Mouse (Mus musculus) left cerebral cortex, postnatal 25 days (tissue): ENCODE data around the gene Mbd4. TPM values are rescaled to one million over a fixed set of nuclear protein-coding genes. Genes with fewer than 3 reads are reported as not detected.
"Not testable (repeated sequence)": the region's sequence is repeated elsewhere in the genome, so short reads cannot be mapped to it uniquely, and the experiment has no call there.

Source experiments
- DNase-seq, 2 experiments: peaks; one replicate each; pipeline ENCODE4 v3.0.0; 2022; ENCODE audit warnings: low spot score in 2 of 2, mixed read lengths in 1 of 2
- intact Hi-C: fragments of 180-260 bp; cut with DNase I; formaldehyde crosslinking; loops from one replicate; pipeline ENCODE4 v1.15.1; 2025
- total RNA-seq, 2 experiments: library from RNA; stranded (reverse); gene quantifications; 2 replicates each; pipeline ENCODE4 v1.2.3; 2021

Gene Mbd4
- total RNA-seq, 2 experiments from 2014 or later = 8.1 to 9.1 TPM

DNA sequence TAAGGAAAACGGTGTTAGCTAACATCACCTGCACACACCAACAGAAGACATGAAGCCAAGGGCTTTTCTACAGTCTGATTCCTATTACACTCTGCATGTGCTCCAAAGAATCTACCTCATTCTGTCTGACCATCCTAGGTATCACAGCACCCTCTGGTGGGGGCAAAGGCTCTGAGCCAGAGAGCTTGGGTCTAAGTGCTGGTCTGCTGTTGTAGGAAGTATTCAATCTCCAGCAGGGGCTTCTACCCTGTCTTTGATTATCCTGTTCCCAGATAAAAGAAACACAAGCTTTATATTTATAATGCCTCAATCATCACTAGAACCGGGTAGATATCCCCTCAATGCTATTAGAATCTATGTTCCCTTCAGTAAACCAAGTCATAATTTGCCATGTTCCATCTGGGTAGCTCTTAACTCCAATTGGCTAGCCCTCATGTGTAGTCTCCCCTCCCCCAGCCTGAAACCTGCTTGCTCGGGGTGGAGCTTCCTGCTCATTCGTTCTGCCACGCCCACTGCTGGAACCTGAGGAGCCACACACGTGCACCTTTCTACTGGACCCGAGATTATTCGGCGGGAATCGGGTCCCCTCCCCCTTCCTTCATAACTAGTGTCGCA lies 29.2 kb downstream of the Mbd4 start:
- DNase-seq, intact Hi-C loops: not testable (repeated sequence)

- intact Hi-C loops = no loop called here
- DNase-seq = no peak
Measured at GRCm38 (mm10) chr6:115821216-115821993, 31.8 kb downstream of the Mbd4 start.

DNA sequence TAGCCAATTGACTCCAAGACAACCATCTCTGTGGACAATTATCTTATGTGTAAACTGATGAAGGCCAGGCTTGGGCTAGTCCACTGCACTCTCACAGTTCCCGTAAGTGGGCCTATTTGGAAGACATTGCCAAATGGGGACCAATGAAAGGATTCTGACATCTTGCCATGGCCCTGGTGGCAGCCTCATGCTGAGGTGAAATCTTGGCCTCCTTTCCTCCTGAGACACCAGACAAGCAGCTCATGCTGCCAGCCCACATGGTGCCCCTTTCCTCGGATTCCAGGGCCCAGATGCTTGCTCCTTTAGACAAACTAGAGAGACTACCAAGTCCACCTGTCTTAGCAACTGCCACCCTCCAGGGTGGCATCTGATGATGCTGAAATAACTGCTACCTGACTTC lies 35.0 kb downstream of the Mbd4 start:
- intact Hi-C loops = no loop called here
- no peak for DNase-seq

DNA sequence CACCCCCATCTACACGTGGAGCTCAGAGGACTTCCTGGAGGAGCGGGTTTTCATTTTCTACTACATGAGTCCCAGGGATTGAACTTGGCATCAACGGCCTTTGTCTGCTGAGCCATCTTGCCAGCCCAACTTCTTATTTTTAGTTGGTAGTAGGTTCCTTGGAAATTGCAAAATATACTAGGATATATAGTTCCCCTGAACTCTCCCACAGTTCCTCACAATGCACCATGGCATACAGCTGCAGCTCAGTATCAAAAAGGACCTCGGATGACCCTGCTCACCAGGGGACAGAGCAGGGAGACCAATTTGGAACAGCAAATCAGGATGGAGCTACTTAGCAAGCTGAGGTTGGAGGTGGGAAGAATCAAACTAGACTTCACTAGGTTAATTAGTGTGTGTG lies 38.1 kb downstream of the Mbd4 start:
- intact Hi-C loops = no loop called here
- no peak for DNase-seq

- peak; percentile 43 to 63 for DNase-seq
- intact Hi-C loops = no loop called here
Measured at GRCm38 (mm10) chr6:115814104-115814503, 39.1 kb downstream of the Mbd4 start.

DNA sequence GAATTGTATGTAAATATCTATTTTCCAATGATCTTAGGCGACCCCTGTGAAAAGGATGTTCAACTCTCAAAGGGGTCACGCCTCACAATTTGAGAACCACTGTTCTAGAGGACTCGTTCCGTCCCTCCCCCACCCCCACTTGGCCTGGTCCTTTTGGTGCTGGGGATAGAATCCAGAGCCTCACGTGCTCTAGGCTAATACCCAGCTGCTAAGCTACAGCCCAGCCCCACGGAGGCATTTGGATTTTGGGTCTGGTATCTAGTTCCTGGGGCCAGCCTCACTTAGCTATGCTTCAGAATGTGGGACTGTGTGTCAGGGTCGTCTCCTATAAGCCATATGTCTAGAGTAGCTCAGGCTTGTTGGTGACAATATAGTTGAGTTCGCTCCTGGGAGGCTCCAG lies 41.6 kb downstream of the Mbd4 start:
- intact Hi-C loops = no loop called here
- no peak for DNase-seq

DNA sequence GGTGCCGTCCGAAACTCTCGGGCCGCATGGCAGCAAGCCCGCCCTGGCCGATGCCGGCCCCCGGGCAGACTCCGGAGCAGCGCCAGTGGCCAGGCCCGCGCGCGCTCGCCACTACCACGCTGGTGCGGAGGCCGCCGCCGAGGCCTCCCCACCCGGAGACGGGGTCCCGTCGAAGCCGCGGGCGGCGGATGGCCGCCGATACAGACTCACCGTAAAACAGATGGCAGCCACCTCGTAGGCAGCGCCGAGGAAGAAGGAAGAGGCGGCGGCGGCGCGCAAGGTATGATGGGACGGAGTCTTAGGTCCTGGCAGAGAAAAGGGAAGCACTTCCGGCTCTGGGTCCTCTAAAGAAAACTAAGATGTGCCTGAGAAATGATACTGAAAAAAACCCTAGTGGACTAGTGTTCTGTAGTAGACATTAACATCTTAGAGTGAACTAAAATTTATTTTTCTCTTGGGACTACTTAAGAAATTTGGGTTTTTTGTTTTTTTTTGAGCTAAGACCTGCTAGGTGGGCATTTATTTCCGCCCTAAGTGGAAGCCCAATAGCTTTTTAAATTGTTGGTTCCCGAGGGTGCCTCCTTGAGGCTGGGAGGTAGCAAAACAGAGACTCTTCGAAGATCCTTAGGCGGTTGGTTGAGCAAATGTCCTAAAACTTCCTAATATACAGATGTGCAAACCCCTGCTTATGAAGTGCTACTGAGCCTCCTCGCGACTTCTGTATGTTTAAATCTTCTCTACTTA lies 44.5 kb downstream of the Mbd4 start, which contains the start of gene Rpl32:
Gene Rpl32, minus strand, starts transcription at position 260 of the 744 bp plus-strand sequence.
- intact Hi-C loops = loop anchor here (1.0 to 5.0 kb wide), 2 partner anchors 132 to 196 kb away; partner anchors contain the start of gene Raf1
- DNase-seq = peak; percentile 91

DNA sequence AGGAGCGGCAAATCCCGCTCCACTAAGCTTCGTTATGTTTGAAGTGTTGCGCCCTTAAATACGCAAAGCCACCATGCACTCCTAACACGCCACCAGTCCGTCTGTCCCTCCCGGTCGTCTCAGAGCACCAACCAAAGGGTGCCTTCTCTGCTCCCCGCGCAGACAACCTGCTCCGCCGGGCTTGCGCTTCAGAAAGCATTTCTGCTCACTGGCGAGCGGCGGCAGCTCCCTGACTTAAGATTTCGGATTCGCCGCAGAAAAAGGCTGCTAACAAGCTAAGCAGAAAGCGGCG lies 45.0 kb downstream of the Mbd4 start:
- DNase-seq = no peak
- intact Hi-C loops = loop anchor here (1.0 to 5.0 kb wide), 2 partner anchors 132 to 196 kb away; partner anchors contain the start of gene Raf1

GRCm38 (mm10) chr6:115807464-115808195 lies 45.5 kb downstream of the Mbd4 start:
- intact Hi-C loops = loop anchor here (1.0 to 5.0 kb wide), 2 partner anchors 131 to 195 kb away; partner anchors contain the start of gene Raf1
- DNase-seq = no peak

DNA sequence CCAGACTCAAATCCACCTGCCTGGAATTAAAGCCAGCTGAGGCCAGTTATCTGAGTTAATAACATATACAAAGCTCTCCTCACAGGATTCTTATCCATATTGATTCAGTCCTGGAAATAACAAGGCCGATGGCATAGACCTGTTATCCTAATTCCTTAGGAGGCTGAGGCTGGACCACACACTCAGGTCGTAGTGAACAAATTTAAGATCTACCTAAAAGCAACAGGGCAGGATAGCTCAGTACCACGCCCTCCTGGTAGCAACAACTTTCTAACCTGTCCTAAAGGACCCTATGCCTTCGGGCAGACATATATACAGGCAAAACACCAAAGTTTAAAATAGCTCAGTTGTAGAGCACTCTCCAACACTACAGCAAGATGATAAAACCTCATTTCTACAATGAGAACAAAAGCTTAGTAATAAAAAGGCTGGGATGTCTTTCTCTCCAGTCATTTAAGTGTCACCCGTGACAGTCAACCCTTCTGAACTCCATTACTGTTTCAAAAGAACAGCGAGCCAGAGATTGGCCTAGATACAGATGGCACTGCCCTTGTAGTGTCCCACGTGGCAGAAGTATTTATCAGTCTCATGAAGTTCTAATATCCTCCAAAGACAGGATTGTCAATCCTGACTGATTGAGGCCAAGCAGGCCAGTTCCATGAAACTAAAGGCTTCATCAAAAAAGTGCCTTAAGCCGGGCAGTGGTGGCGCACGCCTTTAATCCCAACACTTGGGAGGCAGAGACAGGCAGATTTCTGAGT lies 48.6 kb downstream of the Mbd4 start:
- intact Hi-C loops = loop anchor here (5.0 kb wide), 2 partner anchors 77 to 192 kb away; no protein-coding TSS in a partner anchor
- no peak for DNase-seq

- intact Hi-C loops = loop anchor here (5.0 kb wide), 1 partner anchor 76 kb away; no protein-coding TSS in a partner anchor
- DNase-seq = peak; percentile 66 to 82
Measured at GRCm38 (mm10) chr6:115803541-115804382, 49.4 kb downstream of the Mbd4 start.

- intact Hi-C loops = loop anchor here (5.0 kb wide), 1 partner anchor 75 kb away; no protein-coding TSS in a partner anchor
- DNase-seq = no peak
Measured at GRCm38 (mm10) chr6:115801811-115802210, 51.4 kb downstream of the Mbd4 start.

- no peak for DNase-seq
- intact Hi-C loops = no loop called here
Measured at GRCm38 (mm10) chr6:115792691-115793215, 60.4 kb downstream of the Mbd4 start.

GRCm38 (mm10) chr6:115791842-115792686 lies 61.1 kb downstream of the Mbd4 start:
- no peak for DNase-seq
- intact Hi-C loops = no loop called here

- DNase-seq = no peak
- intact Hi-C loops = no loop called here
Measured at GRCm38 (mm10) chr6:115791016-115791415, 62.2 kb downstream of the Mbd4 start.
